Mouse (Mus musculus): ENCODE results near the gene Gm5891.
"Not testable (repeated sequence)": the region's sequence is repeated elsewhere in the genome, so short reads cannot be mapped to it uniquely, and the experiment has no call there.

The Gm5891 gene

GRCm38 (mm10) chr7:21921191-21921590 lies at the start of gene Gm5891:
Gene Gm5891 (minus strand): TSS chr7:21921291.
- DNase-seq (ENCODE audit: extremely low read depth, insufficient read length, low spot score): not testable (repeated sequence)

All from 3134 (cell line).